Mouse (Mus musculus) monocyte, adult 5-6 weeks (primary cell): ENCODE data around the gene Trim13. TPM values are rescaled to one million over a fixed set of nuclear protein-coding genes. Genes with fewer than 3 reads are reported as not detected.
"Not testable (repeated sequence)": the region's sequence is repeated elsewhere in the genome, so short reads cannot be mapped to it uniquely, and the experiment has no call there.

Experiments
- ATAC-seq: fragments of 153-309, 156-312 bp; replicated peaks from 2 replicates; pipeline ENCODE4 v1.8.0; 2017; ENCODE audit warnings: mild to moderate bottlenecking; ENCODE audit not compliant: low TSS enrichment, insufficient number of reproducible peaks, severe bottlenecking, poor library complexity, low FRiP score
- total RNA-seq: library from RNA; stranded (forward); fragments of 200-1000, 200-491, 200-594 nt; gene quantifications from 3 replicates; pipeline ENCODE4 v1.2.3, GENCODE M21; 2017

Trim13 gene
- 1.9 to 11.8 TPM (median 8.2 TPM) in 3 replicates for total RNA-seq

DNA sequence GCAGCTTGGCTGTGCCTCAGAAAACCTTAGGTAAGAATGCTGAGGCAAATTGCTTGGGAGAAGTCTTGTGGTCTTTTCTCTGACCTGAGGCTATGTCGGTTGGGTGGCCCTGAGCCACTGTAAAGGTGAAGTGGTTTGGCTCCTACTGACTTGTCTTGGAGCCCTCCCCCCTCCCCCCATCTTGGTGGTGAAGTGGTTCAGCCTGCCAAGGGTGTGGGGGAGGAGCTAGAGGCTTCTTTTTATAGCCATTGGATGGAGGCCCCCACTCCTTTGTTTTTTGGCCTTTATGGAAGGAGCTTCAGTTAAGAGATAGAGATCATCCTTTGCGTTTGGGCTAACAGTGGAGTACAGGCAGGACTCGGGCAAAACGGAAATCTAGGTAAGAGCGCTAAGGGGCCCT, at the start of gene Trim13:
Trim13 (plus strand) TSS at position 280 of the 400 bp plus-strand sequence.
- no peak for ATAC-seq

DNA sequence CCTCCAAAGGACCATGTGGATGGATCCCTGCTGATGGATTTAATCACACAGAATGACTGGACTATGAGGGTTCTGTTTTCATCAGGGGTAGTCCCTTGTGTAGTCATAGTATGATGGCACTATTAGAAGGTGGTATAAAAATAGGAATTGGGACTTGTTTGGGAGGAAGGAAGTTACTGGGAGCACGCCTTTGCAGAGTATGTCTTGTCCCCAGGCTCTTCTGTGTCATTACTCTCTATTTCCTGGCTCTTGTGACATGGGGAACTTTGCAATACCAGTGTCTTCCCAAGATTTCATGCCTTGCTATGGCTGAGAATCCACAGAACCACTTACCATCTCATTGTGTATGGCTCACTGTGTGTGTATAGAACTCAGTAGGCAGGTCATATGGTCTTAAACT, 49.4 kb upstream of the Trim13 start:
- no peak for ATAC-seq

DNA sequence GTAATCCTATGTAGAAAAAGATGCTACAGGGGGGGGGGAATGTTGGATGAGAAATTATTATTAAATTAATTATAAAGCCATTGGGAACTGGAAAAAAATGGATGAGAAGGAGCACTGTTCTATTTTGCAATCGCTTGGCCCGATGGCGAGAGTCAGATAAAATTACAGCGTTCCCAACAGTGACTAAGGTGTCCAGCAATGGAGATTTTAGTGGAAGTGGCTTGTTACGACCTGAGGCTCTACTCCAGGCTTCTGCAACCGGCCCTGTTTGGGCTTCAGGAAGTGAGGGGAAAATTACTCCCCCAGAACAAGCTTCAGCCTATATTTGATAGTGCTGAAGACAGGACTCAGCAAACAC, 42.1 kb upstream of the Trim13 start:
- ATAC-seq: no peak; the same call in 1 of the 2 replicates

DNA sequence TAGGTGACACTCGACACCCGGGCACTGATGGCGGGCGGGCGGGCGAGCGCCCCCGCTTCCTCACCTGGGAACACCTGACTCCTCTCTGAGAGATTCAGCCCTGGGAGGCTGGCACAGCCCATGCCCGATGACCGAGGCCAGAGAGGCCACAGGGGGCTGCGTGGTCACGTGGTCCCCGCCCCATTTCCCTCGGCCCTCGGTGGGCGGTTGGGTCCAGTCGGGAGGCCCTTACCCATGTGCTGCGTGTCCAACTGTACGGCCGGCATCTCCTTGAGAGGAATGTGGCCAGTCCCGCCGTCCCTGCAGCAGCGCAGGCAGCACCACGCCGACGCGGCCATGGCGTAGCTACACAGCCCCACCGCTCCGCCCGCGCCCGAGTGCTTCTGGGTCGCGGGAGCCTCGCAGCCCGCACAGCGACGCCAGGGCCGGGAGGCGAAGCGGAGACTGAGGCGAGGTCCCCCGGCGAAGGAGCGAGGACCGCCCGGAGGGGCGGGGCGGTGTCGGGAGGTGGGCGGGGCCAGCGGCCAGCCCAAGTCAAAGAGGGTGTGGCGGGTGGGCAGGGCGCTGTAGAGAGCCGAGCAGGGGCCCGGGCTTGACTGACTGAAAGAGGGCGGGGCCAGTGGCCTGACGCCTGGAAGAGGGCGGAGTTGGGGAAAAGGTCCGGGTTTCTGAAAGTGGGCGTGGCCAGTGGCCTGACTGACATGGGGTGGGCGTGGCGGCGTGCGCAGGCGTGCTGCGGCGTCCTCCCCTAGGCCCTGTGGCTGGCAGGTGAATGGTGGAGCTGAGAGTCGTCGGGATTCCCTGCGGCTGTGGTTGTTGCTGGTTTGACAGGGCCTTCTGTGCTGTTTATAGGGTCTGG, 41.5 kb upstream of the Trim13 start, which contains the start of gene Spryd7:
Spryd7 (minus strand) TSS at position 598 of the 859 bp plus-strand sequence.
- ATAC-seq: peak; percentile 98

DNA sequence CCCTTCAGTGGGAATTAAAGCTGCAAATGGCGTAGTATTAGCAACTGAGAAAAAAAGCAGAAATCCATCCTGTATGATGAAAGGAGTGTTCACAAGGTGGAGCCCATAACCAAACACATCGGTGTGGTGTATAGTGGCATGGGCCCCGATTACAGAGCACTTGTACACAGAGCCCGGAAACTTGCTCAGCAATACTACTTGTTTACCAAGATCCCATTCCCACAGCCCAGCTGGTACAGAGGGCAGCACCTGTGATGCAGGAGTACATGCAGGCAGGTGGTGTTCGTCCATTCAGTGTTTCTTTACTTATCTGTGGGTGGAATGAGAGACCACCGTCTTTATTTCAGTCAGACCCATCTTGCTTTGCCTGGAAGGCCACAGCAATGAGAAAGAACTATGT, 39.1 kb upstream of the Trim13 start:
- ATAC-seq: no peak

DNA sequence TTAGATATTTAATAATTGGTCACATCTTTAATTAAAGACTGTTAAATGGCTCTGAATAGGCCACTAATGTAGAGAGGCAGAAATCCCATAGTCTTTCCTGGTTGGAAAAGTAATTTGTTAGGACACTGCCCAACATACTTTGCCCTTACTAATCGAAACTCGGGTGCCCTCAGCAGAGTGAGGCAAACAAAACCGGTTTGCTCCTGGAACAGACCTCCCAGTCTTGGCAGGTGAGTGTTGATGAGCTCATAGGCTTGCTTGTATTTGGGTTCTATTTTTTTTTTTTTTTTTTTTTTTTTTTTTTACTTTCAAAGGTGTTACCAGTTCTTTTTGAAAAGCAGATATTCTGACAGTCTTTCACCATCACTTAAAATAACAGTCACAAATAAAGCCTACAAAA, 38.2 kb upstream of the Trim13 start:
- ATAC-seq: no peak

DNA sequence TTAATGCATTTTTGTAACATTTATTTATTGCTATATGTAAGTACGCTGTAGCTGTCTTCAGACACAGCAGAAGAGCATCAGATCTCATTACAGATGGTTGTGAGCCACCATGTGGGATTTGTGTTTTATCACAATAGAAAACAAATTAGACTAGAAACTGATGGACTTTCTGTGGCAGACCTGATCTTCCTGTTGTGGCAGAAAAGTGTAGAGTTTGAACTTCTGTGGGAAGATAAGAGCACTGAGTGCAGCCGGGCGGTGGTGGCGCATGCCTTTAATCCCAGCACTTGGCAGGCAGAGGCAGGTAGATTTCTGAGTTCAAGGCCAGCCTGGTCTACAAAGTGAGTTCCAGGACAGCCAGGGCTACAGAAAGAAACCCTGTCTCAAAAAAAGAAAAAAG, 31.8 kb upstream of the Trim13 start:
- ATAC-seq: not testable (repeated sequence)

DNA sequence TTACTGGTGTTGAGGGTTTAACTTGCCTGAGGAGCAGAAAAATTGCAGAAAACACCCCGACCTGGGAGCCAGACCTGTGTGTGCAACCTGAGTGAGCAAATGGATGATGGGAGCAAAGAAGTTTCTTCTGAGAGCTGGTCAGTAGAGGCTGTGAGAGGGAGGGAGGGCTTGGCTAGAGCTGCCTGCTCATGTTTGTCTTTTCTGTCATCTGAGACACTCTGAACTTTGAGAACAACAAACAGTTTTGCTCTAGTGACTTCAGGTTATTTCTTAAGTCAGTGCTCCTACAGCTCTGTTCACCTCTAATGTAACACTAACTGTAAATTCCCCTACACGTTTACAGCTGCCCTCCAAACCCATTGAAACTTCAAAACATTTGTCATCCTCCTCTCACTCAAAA, 28.7 kb upstream of the Trim13 start:
- no peak for ATAC-seq

DNA sequence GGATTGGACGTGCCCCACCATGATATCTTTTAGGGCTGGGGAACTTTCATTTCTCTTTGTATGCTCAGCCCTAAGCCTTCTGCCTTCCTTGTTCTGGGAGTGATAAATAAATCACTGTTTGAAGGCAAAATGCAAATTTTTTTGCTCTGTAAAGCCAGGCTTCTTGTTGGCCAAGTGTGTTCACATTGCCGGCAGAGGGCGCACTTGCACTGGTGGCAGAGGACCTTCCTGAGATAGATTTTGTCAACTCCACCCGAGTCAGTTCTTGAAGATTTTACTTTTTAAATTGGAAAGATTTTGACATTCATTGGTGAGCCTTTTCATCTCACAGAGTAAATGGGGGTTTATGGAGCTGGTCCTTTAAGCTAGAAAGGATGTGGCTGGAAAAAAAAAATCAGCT, 26.7 kb upstream of the Trim13 start:
- ATAC-seq: peak; percentile 71; the same call in 1 of the 2 replicates

DNA sequence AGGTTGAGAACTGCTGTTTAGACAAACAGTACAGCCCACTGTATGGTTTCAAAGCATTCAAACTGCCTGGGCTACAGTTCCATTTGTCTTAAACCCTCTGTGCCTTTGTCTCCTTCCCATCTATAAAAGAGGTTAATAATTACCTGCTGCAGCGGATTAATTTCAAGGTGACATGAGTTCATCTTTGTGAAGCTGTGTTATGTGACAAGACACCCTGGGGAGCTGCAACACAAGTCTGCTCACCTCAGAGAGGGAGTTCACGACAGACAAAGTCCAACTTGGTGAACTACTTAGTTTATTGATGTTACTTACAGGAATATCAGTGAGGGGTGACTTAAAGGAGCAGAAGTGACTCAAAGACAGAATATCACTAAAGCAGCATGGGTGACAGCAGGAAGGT, 25.9 kb upstream of the Trim13 start:
- no peak for ATAC-seq

DNA sequence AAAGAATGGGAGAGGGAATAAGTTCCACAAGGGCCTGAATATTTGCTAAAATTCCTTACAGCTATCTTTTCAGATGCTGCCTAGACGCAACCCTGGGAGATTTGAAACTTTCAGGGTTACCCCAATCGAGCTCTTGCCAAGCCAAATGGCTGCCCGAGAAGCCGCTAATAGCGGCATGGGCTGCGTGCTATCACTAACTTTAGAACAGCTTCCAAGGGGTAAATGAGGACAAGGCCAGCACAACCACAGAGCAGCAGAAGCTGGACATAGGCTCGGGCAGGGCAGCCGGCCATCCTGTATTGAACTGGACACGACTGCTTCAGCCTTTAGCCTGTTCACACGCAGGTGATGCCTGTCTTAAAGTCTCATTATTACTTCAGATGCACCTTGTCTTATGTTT, 23.0 kb upstream of the Trim13 start:
- no peak for ATAC-seq

DNA sequence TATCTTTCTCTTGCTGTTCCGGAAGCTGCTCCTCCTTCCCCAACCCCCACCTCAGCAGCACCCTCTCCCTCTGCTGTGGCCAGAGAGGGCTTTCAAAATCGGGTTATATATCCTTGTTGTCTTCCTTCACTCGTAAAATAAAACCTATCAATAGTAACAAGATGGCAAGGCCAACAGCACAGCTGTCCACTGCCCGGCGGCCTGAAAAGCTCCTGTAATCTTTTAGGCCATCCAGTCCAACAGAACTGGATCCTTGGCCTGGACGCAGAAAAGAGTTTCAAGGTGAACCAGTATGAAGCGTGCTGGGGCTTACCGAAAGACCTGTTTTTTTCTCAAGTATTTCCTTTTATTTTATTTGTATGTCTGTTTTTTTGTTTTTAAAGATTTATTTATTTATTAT, 22.1 kb upstream of the Trim13 start:
- ATAC-seq: no peak

DNA sequence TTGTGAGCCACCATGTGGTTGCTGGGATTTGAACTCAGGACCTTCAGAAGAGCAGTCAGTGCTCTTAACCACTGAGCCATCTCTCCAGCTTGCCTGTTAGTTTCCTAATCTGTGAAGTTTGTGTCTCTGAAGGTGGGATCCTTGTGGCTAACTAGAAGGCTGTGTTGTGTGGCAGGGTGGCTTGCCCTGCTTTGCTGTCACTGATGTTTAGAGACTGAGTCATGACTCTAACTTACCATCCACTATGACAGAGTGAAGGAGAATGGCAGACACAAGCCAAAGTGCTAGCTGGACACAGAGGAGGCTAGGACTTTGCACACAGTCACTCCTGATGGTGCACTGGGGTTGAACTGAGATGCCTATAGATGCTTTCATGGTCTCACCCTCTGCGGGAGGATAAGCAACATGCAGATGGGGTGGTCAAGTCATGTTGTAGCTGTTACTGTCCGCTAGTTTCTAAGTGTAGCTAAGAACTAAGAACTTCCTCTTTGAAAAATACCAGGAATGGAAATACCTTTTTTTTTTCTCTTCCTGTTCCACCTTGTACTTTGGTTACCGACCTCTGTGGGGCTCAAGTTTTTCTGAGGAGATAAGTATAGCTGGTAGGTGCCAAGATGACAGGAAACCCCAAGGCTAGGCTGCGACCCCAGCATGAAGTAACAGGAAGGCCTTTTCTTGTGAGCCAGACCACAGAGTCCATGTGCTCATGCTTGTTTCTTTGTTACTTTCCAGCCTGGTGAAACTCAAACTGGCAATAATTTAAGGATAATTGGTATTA, 8.6 kb upstream of the Trim13 start:
- peak; percentile 50; the same call in 1 of the 2 replicates for ATAC-seq

DNA sequence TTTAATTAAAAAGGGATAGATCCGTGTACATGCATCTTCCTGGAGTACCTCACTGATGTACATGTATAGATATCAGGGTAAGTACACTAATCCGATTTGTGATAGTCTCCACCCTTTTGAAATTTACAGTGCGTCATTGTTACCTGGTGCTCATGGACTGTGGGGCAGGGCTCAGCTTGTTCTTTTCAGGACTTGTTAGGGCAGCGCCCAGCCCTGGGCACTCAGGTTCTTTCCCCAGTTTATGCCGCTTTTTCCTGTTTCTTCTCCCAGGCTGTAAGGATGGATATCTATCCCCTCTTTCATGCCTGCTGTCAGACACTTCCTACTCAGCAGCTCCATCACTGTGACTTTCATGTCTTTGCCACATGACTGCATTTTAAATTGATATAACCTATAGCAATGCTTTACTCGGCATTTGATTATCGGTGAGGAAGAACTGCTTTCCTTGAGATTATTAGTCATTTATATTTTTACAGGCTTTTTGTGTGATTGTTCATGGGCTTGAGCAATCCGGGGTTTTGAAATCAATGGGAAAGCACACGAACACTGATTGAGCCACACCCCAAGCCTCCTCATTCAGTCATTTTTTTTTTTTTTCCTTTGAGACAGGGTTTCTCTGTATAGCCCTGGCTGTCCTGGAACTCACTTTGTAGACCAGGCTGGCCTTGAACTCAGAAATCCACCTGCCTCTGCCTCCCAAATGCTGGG, 1.2 kb upstream of the Trim13 start:
- no peak for ATAC-seq

DNA sequence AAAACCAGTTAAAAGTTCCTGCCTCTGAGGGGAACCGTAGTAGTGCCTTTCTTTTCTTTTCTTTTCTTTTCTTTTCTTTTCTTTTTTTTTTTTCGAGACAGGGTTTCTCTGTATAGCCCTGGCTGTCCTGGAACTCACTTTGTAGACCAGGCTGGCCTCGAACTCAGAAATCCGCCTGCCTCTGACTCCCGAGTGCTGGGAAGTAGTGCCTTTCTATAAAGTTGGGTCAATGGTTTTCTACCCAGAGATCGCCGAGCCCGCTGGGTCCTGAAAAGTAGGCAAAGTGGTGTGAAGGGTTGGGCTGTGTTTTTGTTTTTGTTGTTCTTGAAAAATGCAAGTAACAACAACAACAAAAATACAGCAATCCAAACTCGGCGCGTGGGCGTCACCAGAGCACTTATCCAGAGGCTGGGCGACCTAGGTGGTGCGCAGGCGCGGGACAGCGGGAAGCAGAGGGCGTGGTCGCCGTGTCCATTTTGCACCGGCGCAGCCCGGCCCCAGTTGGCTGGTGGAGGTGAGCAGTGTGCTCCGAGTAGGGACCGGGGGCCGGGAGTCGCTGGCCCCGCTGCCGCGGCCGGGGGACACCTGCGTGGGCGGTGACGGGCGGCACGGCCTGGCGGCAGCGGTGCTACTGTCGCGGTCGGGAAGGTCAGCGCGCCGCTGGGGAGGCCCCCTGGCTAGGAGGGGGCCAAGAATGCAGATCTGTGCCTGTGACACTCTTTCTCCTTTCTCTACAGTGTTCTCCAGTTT, 1.2 kb downstream of the Trim13 start:
- ATAC-seq: peak; percentile 92

DNA sequence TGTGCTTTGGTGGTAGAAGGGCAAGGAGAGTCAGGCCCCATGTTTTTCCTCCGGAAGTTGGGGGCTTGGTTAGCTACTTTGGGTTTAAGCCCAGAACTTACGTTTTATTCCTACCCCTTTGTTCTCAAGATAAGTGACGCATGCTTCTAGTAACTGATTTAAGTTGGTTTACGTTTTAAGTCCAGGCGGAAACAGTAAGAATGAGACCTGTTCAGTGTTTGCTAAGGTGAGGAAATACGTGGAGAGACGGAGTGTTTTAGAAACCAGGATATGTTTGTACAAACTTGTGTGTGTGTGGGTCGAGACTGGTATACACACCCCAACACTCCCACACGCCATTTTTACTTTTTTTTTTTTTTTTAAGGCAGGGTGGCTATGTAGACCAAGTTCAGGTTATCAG, 3.3 kb downstream of the Trim13 start:
- no peak for ATAC-seq

DNA sequence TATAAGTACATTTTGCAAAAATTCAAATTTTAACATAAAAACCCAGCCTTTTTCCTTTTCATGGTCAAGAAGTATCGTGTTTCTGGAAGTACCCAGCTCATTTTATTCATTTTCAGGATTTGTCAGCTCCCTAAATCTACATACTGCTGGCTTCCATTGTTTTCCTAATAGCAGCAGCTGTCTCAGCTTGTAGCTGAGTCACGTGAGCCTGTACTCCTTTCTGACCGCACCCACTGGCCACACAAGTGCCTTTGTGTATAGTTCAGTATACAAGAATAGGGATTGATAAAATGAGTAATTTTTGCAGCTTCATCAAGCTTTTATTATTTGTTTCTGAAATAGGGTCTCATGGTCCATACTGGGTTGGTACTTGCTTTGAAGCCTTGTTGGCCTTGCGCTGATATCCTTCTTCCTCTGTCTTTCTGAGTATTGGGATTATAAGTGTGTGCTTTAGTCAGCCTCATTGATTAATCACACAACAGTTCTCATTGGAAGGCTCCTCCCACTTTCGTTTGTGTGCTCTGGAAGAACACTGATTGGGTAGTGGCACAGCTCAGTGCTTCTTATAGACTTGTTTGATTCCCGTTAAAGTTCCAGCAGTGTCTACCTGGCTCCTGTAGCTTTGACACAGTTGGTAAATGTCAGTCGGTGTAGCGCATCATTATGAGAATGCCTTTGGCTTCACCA, 5.2 kb downstream of the Trim13 start:
- no peak for ATAC-seq

DNA sequence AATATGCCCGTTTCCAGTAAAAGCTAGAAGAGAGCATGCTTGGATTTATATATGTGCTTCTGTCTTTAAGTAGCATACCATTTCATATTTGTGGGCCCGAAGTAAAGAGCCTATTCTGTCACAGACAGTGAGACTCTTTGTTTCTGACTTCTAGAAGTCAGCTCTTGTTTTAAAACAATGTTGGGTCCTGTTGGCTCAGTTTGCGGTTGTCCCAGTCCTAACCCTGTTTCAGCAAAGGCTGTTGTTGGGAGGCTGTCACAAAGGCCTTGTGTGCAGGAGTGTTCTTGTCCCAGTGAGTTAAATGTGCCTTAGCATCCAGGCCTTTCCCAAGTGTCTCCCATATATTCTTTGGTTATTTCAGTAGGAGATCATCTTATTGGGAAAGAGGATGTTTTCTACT, 6.0 kb downstream of the Trim13 start:
- ATAC-seq: no peak
